Mouse (Mus musculus) megakaryocyte-erythroid progenitor cell, adult 5-6 weeks (primary cell): ENCODE data around the gene Myg1. TPM values are rescaled to one million over a fixed set of nuclear protein-coding genes. Genes with fewer than 3 reads are reported as not detected.
A peak's percentile ranks its signal among the peaks of the same experiment; 100 is the strongest.
"Not testable (repeated sequence)": the region's sequence is repeated elsewhere in the genome, so short reads cannot be mapped to it uniquely, and the experiment has no call there.

Source experiments
- ATAC-seq: replicated peaks from 2 replicates; pipeline ENCODE4 v1.8.0; 2016; ENCODE audit warnings: mild to moderate bottlenecking, inconsistent platforms; ENCODE audit not compliant: severe bottlenecking, poor library complexity, low FRiP score, low TSS enrichment
- total RNA-seq, 2 experiments: library from RNA; stranded (forward) in 1 of 2; stranded (reverse) in 1 of 2; fragments of 200-1000, 215-1000 nt in 1 of 2; fragments of >200 nt in 1 of 2; fragmentation: Nextera tagmentation in 1 of 2; gene quantifications; 2 replicates each; pipeline ENCODE4 v1.2.3; 2014 to 2017

The Myg1 gene
- 85.2 and 86.5 TPM in 2 replicates for total RNA-seq (2014; fragmentation: Nextera tagmentation)
- total RNA-seq (2017) = 60.8 and 73.8 TPM in 2 replicates

DNA sequence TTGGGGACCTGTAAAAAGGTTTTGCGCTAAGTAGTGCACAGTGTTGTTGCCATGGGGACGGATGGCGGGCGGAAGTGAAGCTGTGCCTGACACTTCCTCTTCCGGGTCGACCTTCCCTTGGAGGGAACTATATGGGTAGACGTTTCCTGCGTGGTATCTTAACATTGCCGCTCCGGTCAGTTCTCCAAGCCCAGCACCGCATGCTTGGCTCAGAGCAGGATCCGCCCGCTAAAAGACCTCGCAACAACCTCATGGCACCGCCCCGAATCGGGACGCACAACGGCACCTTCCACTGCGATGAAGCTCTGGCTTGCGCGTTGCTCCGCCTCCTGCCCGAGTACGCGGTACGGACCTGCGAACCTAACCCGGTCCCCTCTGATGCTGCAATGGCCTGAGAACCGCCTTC, at the start of gene Myg1:
TSS of gene Myg1 (plus strand) at position 100 of the 406 bp plus-strand sequence.
- ATAC-seq = peak; percentile 95

DNA sequence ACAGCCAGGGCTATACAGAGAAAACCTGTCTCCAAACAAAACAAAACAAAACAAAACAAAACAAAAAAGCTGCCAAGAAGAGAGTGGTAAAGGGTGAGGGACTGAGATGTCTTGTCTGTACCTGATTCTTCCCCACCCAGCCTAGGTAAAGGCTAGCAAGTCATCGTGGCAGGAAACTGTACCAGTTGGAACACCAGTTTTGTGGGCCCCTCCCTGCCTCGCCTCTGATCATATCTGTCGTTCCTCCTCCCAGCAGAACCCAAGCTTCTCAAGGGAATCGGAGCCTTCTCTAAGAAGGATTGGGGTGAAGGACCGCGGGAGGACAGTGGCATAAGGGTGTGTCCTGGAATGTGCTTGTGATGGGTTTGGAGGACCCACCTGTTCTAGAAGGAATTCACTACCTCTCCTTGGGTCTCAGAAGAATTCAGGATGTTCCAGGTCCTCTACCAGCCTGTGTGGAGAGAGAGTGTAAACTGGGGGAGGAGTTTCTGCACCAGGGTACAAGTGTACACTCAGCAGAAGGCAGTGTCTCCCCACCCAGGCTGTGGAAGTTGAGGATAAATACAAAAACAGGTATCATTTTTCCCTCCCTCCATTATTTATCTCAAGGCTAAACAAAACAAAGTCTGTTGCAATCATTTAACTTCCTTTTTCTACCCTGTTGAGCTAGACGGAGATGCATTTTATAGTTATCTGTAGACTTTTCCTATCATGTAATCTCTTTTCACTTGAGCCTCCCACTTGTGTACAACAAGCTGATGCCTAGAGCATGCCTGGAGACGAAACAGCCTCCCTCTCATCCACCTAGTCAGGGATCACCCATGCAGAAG, 48.8 kb upstream of the Myg1 start:
- ATAC-seq = 0 out of 2 replicates have a peak, but pooled peaks have one; percentile 16

DNA sequence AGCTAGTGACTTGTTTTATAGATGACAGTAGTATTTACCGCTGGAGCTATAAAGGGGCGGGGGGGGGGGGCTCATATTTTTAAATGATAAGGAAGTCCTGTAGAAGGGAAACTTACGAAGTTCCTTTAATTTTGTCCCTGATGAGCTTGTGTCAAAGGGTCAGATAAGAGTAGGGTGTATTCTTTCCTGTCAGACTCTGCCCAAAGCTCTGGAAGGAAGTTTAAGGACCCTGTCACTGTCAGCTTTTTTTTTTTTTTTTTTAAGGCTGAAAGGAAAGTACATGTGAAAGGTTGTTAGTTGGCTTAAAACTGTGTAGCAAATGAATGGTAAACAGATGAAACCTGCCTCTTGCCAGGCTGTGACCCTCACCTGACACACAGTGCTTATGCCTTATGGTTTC, 47.9 kb upstream of the Myg1 start:
- ATAC-seq = no peak

DNA sequence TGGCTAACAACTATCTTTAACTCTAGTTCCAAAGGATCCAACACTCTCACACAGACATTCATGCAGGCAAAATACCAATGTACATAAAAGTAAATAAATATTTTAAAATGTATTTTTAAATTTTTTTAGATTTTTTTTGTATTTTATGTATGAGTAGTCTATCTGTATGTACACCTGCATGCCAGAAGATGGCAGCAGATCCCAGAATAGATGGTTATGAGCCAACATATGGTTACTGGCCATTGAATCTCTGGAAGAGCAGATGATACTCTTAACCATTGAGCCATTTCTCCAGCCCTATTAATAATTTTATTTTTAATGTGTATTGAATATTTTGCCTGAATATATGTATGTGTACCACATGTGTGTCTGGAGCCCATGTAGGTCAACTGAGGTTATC, 44.1 kb upstream of the Myg1 start:
- ATAC-seq = no peak

DNA sequence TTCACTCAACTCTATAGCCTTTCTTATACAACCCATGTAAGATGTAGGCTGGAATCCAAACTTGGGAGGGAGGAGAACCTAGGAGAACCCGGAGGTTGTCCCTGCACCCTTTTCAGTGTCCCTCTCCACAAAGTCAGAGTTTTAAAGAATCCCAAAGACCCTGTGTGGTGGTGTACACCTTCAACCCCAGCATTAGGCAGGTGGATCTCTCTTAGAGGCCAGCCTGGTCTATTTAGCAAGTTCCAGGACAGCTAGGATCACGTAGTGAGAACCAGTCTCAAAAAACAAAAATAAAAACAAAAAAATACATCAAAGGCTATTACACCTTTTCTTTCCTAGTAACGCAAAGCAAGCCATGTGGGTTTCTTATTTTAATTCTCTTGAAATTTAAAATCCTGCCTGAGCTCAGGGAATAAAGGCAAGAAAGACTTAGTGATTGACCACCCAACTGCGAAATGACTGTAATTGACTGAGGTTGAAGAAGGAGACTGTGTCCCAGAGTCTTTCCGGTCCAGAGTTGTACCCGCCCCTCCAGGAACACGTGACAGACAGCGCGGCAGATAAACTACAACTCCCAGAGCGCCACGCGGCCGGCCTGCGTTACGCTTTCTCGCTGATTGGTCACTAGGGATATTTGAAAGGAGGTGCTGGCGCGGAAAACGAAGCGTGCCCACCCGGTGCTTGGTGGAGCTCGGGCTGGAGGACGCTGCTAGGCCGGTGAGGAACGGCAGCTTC, 35.7 kb upstream of the Myg1 start, which contains the start of gene Espl1:
TSS of gene Espl1 (plus strand) at position 634 of the 735 bp plus-strand sequence.
- peak; percentile 100 for ATAC-seq

DNA sequence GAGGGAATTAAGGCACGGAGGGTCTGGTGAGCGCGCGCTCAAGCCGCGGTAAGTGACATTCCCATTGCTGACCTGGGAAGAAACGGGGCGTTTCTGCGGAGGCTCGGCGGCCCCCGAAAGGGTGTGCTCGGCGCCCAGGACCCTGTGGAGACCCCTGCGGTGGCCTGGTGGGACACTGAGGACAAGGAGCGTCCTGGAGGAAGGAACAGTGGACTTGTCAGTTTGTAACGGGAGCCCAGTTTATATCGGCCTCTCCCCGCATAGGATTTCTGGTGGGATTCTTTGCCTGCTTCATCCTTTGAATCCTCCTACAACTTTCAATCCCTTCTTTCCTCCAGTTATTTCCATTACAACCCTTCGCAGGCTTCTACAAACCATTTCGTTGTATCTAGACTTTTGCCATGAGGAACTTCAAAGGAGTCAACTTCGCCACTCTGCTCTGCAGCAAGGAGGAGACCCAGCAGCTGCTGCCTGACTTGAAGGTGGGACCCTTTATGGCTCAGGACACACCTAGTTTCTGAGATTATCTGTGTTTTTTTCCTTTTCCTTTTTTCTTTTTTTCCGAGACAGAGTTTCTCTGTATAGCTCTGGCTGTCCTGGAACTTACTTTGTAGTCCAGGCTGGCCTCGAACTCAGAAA, 35.0 kb upstream of the Myg1 start:
- no peak for ATAC-seq

DNA sequence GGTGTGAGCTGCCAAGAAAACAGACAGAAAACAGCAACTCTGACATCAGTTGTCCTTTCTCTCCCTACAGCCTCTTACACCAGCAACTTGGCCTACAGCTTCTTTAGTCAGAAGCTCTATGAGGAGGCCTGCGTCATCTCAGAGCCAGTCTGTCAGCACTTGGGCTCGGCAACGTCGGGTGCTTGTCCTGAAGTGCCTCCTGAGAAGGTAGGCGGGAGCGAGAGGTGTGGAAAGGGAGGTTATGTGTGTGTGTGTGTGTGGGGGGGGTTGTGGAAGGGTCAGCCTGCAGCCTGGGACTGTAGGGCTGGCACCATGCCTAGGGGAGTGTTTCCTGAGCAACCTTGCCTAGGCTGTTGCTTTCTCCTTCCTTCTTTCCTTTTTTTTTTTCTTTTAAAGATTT, 29.0 kb upstream of the Myg1 start:
- ATAC-seq = no peak

DNA sequence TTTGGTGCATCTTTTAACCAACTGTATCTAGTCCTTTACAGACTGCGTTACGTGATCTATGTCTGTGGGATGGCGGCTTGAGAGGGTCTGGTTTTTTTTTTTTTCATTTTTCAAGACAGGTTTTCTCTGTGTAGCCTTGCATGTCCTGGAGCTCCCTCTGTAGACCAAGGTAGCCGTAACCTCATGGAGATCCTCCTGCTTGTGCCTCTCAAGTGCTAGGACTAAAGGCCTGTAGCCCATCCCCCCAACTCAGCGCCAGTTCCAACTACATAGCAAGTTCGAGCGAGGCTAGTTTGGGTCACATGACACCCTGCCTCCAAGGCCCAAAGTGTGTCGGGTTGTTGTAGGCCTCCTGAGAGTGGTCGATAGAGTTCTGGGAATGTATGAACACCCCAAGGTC, 22.8 kb upstream of the Myg1 start:
- ATAC-seq = no peak

DNA sequence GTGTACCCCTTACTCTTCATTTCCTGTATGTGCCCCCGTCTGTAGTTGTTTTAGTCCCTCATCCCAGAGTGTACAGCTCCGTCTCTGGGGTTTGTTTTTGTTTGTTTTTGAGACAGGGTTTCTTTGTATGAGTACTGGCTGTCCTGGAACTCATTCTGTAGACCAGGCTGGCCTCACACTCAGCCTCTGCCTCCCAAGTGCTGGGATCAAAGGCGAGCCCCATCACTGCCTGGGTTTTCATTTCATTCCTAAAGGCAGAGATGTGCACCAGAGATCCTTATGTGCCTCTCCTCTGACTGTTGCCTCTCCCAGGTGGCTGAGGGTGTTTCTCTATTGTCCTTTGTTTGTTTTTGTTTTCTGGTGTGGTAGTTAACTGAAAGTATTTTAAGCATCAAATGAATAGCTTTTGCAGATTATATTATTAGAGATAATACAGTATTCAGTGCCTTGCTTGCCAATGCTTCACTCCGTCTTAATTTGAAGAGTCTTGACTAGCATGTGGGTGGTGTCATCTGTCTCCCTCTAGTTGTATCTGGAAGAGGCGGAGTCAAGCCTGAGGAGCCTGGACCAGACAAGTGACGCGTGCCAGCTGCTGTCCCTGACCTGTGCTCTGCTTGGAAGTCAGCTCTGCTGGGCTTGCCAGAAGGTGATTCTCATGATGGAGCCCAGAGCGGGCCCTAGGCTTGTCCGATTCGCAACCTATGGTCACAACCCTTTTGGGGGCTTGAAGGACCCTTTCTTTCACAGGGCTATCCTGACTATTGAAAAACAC, 21.2 kb upstream of the Myg1 start:
- no peak for ATAC-seq

DNA sequence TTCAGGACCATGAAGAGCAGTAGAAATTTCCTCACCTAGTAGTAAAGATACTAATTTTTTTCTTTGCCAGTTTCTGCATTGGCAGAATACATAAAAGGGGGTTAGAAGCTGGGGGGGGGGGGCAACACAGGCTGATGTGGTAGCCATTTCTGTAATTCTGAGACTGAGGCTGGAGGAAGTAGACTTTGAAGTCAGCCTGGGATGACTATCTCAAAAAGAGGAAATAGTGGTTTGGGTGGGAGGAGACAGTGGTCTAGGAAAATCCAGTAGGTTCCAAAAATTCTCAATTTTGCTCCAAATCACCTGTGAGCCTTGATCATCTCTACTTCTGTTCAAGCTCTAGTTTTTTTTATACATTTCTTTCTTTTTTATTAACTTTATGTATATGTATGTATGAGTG, 20.0 kb upstream of the Myg1 start:
- ATAC-seq = no peak

DNA sequence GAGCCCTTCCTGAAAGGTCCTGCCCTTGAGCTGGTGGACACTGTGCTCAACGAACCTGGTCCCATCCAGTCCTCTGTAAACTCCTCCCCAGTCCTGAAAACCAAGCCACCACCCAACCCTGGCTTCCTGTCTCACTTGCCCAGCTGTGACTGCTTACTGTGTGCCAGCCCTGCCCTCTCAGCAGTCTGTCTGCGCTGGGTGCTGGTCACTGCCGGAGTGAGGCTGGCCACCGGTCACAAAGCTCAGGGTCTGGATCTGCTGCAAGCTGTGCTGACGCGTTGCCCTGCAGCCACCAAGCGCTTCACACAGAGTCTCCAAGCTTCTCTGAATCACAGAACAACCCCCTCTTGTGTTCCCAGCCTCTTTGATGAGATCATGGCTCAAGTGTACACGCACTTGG, 16.2 kb upstream of the Myg1 start:
- ATAC-seq = no peak

DNA sequence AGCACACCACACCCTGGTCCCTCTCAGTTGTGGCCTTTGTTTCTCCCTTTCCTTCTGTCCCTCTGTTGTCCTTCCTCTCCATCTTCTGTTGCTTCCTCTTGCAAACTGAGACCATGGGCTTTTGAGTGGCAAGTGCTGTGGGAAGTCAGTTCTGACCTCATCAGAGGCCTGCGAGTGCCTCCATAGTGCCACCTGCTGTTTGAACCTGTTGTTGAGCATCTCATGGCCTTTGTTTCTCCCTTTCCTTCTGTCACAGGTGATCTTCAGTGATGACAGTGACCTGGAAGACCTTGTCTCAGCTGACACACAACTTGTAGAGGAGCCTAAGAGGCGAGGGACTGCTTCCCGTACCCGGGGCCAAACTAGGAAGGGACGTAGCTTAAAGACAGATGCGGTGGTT, 15.2 kb upstream of the Myg1 start:
- ATAC-seq = peak; percentile 71

DNA sequence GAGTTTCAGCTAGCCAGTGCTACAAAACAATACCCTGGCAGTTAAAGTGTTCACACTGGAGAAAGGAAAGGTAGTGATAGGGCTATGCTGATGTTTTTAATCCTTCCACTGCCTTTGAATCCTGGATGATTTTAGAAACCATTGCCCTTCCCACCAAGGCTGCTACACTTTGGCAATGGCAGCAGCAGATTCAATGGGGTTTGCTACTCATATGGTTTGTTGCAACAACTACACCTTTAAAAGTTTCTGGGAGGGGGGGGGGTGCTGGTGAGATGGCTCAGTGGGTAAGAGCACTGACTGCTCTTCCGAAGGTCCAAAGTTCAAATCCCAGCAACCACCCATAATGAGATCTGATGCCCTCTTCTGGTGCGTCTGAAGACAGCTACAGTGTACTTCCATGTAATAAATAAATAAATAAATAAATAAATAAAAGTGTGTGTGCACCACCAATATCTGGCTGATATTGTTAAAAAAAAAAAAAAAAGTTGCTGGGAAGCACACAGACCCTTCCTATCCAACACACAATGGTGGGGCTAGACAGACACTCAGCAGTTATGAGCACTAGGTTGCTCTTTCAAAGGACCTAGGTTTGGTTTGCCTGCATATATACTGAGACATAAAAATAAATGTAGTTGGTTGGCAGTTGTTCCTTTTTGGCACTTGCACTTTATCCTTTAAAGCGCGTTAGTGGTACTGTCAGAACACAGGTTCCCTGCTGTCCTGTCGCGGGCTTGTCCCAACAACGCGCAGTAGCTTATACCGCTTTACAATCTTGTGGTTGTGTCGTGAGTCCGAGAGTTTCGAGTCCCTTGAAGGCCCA, 6.6 kb upstream of the Myg1 start:
- no peak for ATAC-seq

DNA sequence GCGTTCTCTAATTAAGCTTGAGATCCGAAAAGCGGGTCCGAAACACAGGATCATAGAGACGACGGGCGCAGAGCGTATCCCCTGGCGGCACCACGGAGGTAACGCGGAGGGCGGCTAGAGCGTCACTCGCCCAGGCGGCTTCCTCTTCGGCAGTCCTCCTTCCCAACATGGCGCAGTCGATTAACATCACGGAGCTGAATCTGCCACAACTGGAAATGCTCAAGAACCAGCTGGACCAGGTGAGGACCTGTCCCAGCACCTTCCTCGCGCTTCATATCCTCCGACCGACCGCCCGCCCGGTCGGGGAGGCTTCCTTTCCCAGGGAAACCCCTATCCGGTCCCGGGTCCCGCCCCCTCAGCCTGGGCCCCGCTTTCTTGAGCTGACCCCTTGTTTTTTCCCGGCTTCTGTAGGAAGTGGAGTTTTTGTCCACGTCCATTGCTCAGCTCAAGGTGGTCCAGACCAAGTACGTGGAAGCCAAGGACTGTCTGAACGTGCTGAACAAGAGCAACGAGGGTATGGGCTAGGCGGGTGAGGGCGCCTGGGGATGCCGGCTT, 5.4 kb upstream of the Myg1 start, which contains the start of gene Pfdn5:
TSS of gene Pfdn5 (plus strand) at position 95 of the 555 bp plus-strand sequence.
- peak; percentile 98 for ATAC-seq

DNA sequence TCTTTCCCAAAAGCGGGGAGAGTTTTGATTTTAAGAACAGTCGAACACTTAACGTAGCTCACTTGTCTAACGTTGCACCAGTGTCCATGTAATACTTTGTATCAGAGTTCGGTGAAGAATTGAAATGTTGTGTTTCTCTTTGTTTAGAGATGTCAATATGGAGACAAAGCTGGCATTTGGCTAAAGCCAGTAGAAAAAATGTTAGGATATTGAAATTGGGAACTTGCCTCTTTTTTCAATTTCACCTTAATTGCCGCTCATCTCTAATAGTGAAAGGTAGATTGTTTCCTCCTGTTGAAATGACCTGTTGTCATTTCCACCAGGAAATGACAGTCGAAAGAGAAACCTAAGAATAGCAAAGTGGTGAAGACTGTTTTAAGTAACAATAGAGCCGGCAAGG, 4.6 kb upstream of the Myg1 start:
- no peak for ATAC-seq

DNA sequence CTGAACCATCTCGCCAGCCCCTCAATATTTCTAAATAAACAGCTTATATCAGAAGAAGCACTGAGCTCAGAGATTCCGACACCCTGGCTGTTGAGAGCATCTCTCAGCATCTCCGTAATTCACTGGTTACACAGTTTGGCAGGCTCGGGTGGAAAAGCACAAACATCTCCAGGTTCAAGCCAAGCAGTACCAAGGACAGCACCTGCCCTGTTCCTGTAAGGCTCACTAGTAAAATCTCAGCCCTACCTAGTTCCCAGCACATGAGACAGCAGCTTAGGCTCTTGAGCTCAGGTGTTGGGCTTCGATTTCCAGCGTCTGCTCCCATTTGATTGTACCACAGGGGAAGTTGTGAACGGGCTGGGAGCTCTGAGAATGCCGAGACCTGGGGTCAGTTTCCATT, 3.7 kb downstream of the Myg1 start:
- ATAC-seq = no peak

DNA sequence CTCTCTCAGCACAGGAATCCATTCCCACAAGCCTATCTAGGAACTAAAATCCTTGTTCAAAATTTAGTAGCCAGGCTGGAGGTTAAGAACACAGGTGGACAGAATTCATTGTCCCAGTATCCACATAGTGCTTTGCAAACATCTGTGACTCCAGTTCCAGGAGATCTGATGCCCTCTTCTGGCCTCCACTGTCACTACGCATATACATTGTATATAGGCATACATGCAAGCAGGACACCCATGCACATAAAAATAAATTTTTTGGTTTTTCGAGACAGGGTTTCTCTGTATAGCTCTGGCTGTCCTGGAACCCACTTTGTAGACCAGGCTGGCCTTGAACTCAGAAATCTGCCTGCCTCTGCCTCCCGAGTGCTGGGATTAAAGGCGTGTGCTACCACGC, 4.4 kb downstream of the Myg1 start:
- not testable (repeated sequence) for ATAC-seq

DNA sequence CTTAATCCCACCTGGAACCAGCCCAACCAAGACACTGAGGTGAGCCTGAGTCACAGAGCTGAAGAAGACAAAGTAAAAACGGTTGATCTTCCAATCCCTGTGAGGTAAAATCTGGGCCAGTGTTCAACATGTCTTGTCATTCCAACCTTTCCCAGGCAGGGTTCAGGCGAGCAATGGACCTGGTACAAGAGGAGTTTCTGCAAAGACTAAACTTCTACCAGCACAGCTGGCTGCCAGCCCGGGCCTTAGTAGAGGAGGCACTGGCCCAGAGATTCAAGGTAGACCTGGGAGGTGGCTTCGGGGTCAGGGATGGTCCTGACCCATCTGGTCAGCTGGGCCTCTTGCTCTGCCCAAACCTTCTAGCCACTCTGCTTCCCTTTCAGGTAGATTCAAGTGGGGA, 5.4 kb downstream of the Myg1 start:
- ATAC-seq = no peak
